Mouse (Mus musculus): ENCODE measurements at regions not wholly inside any gene's neighbourhood (a gene's known extent, or its start where the extent isn't known, plus 50 kb on each side); places are given as distances from the start of the nearest gene placed in this dataset.

DNA sequence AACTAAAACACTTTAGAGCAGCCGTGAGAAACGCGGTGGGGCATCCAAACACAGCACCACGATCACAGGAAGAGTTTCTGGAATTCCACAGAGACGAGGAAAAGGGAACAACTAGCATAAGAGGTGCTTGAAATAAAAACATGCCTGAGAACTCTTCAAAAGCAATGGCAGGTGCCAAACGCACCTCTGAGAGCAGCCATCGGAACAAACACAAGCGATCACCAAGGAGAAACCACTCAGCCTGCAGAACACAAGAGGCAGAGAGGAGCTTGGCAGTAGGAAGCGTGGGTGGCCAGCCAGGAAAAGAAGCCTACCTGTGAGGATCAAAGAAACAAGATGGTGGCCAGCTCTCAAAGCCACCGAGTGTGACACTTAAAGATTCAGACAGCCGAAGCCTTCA lies 190.2 kb upstream of the Fam19a5 start:
- Histone ChIP-seq H3K4me1 (replicated peaks) (peaks cover 6% of the 10 kb centered on the region; the same call in 1 of the 2 replicates), H3K4me2 (no peak overlapping the region), H3K9me3 (no peaks in the 10 kb centered on the region), H3K27me3 (no peaks in the 10 kb centered on the region), H3K4me3 (no peak overlapping the region), H3K36me3 (no peaks in the 10 kb centered on the region), H3K9ac (no peak overlapping the region), H3K27ac (replicated peaks) (no peak overlapping the region)
- ATAC-seq (ENCODE audit: low FRiP score, low read depth): no peak
- WGBS: 90% methylated on average over 11 of the region's 11 CpGs

DNA sequence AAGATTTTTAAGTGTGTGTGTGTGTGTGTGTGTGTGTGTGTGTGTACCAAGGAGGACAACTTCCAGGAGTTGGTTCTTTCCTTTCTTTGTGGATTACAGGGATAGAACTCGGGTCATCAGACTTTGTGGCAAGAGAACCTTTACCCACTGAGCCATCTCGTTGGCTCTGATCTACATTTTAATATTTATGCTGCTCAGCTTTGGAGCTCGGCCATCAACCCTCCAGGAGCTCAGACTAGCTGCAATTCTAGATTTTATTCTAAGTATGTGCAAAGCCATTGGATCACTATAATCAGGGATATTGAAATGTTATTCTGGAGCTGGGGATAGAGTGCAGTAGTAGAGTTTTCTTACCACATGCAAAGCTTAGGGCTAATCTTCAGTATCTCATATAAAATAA lies 183.6 kb upstream of the Fam19a5 start:
- Histone ChIP-seq H3K9ac (no peak overlapping the region), H3K27me3 (no peaks in the 10 kb centered on the region), H3K27ac (replicated peaks) (no peak overlapping the region), H3K4me3 (no peak overlapping the region), H3K4me2 (no peak overlapping the region), H3K9me3 (no peaks in the 10 kb centered on the region), H3K4me1 (replicated peaks) (no peaks in the 10 kb centered on the region), H3K36me3 (no peaks in the 10 kb centered on the region)
- WGBS: 74% methylated on average over 3 of the region's 3 CpGs
- no peak for ATAC-seq (ENCODE audit: low FRiP score, low read depth)

- Histone ChIP-seq H3K36me3 (no peaks in the 10 kb centered on the region), H3K4me3 (no peak overlapping the region), H3K4me1 (replicated peaks) (no peaks in the 10 kb centered on the region), H3K27me3 (no peaks in the 10 kb centered on the region), H3K9me3 (no peaks in the 10 kb centered on the region), H3K27ac (replicated peaks) (no peak overlapping the region), H3K4me2 (no peak overlapping the region), H3K9ac (no peak overlapping the region)
- no peak for ATAC-seq (ENCODE audit: low FRiP score, low read depth)
- WGBS: 52% methylated on average over 8 of the region's 8 CpGs
These were observed 178.3 kb upstream of the Fam19a5 start for GRCm38 (mm10) chr15:87365712-87366361.

GRCm38 (mm10) chr15:87367381-87367780 lies 176.7 kb upstream of the Fam19a5 start:
- Histone ChIP-seq H3K27me3 (no peaks in the 10 kb centered on the region), H3K4me3 (no peak overlapping the region), H3K36me3 (no peaks in the 10 kb centered on the region), H3K9me3 (no peaks in the 10 kb centered on the region), H3K27ac (replicated peaks) (no peak overlapping the region), H3K4me2 (no peak overlapping the region), H3K4me1 (replicated peaks) (no peaks in the 10 kb centered on the region), H3K9ac (no peak overlapping the region)
- no peak for ATAC-seq (ENCODE audit: low FRiP score, low read depth)
- 47% methylated on average over 5 of the region's 5 CpGs for WGBS

GRCm38 (mm10) chr15:87369381-87369780 lies 174.7 kb upstream of the Fam19a5 start:
- no peaks in the 10 kb centered on the region; the same call in 1 of the 2 replicates for H3K4me1 ChIP-seq (replicated peaks)
- H3K27me3 ChIP-seq: no peaks in the 10 kb centered on the region
- no peak overlapping the region for H3K4me2 ChIP-seq
- no peak for ATAC-seq (ENCODE audit: low FRiP score, low read depth)
- no peaks in the 10 kb centered on the region for H3K36me3 ChIP-seq
- H3K27ac ChIP-seq (replicated peaks): no peak overlapping the region
- H3K9ac ChIP-seq: no peak overlapping the region
- H3K4me3 ChIP-seq: no peak overlapping the region
- 92% methylated on average over 3 of the region's 3 CpGs for WGBS
- H3K9me3 ChIP-seq: no peaks in the 10 kb centered on the region

DNA sequence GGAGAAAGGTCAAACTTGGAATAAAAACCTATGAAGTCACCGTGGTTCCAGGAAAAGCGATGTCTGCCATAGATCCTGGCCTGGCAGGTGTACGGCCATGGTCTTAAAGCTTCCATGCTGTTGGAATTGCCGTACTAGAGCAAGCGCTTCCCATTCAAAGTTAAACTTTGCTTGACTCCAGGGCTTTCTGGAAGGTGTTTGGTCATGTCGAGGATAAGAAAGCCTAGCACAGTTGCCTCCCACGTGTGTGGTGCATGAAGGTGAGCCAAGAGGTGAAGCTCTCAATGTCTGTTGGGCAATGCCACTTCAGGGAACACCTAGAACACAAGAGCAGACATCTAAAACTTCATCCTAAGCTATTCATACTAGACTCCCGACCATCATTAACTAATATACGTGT lies 174.3 kb upstream of the Fam19a5 start:
- Histone ChIP-seq H3K4me2 (no peak overlapping the region), H3K9me3 (no peaks in the 10 kb centered on the region), H3K9ac (no peak overlapping the region), H3K27ac (replicated peaks) (no peak overlapping the region), H3K4me3 (no peak overlapping the region), H3K36me3 (no peaks in the 10 kb centered on the region), H3K27me3 (no peaks in the 10 kb centered on the region), H3K4me1 (replicated peaks) (no peaks in the 10 kb centered on the region; the same call in 1 of the 2 replicates)
- 92% methylated on average over 9 of the region's 9 CpGs for WGBS
- ATAC-seq (ENCODE audit: low FRiP score, low read depth): no peak

DNA sequence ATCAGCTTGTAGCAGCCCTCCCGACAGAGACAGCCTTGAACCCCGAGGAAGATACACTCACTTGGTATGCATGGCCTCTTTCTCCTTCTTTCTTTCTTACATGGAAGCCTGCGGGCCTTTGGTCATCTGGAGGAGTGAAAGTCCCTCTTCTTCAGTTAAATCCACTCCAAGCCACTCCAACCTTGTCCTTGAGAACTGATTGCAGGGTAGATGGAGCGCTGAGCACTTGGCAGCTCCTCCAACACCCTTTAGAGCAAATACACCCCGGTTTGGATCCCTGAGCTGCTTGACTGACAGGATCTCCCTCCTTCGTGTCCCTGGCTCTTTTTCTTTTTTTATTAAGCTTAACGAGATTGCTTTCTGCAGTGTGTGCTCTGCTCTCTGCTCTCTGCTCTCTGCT lies 173.3 kb upstream of the Fam19a5 start:
- Histone ChIP-seq H3K27ac (replicated peaks) (no peak overlapping the region), H3K9ac (no peak overlapping the region), H3K4me2 (no peak overlapping the region), H3K36me3 (no peaks in the 10 kb centered on the region), H3K27me3 (no peaks in the 10 kb centered on the region), H3K4me3 (no peak overlapping the region), H3K4me1 (replicated peaks) (peaks cover 6% of the 10 kb centered on the region; the same call in 1 of the 2 replicates), H3K9me3 (no peaks in the 10 kb centered on the region)
- no peak for ATAC-seq (ENCODE audit: low FRiP score, low read depth)
- 77% methylated on average over 7 of the region's 7 CpGs for WGBS

GRCm38 (mm10) chr15:87374670-87375069 lies 169.4 kb upstream of the Fam19a5 start:
- H3K9me3 ChIP-seq: no peaks in the 10 kb centered on the region
- peaks cover 6% of the 10 kb centered on the region; the same call in 1 of the 2 replicates for H3K4me1 ChIP-seq (replicated peaks)
- 67% methylated on average over 13 of the region's 13 CpGs for WGBS
- H3K4me2 ChIP-seq: 0 out of 2 replicates have a peak overlapping the region, but pooled peaks have one; percentile 2
- H3K27me3 ChIP-seq: no peaks in the 10 kb centered on the region
- H3K36me3 ChIP-seq: no peaks in the 10 kb centered on the region
- no peak for ATAC-seq (ENCODE audit: low FRiP score, low read depth)
- H3K9ac ChIP-seq: no peak overlapping the region
- peak overlapping the region; percentile 52 for H3K27ac ChIP-seq (replicated peaks)
- H3K4me3 ChIP-seq: no peak overlapping the region

DNA sequence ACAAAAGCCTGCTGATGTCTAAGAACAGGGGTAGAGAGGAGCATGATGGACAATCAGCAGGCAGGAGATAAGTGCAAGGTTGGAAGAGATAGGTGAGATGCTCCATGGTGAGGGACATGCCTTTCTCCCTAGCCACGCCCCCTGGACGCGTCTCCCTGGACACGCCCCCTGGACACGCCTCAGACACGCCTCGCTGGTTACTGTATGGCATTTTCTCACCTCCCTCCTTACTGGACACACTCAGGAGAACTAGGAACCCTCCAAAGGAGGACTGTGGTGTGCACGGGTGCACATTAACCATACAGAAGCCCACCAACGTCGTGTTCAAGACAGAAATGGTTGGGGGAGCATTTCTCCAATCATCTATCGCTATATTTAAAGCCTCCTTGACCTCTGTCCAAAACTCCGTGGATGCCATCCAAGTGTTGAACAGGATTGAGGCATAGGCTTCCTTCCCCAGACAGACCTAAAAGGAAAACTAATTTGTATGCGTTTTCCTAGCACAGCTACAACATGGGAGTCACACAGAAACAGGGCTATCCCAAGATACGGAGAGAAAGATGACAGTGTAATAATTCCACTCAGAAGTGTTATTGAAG lies 168.4 kb upstream of the Fam19a5 start:
- WGBS: 74% methylated on average over 14 of the region's 14 CpGs
- Histone ChIP-seq H3K4me3 (no peak overlapping the region), H3K9me3 (no peaks in the 10 kb centered on the region), H3K4me1 (replicated peaks) (peaks cover 6% of the 10 kb centered on the region; the same call in 1 of the 2 replicates), H3K4me2 (no peak overlapping the region), H3K36me3 (no peaks in the 10 kb centered on the region), H3K9ac (no peak overlapping the region), H3K27me3 (no peaks in the 10 kb centered on the region), H3K27ac (replicated peaks) (0 out of 2 replicates have a peak overlapping the region, but pooled peaks have one; percentile 52)
- no peak for ATAC-seq (ENCODE audit: low FRiP score, low read depth)

- no peak overlapping the region for H3K27ac ChIP-seq (replicated peaks)
- H3K4me2 ChIP-seq: no peak overlapping the region
- WGBS: 49% methylated on average over 6 of the region's 6 CpGs
- no peak for ATAC-seq (ENCODE audit: low FRiP score, low read depth)
- no peaks in the 10 kb centered on the region for H3K36me3 ChIP-seq
- H3K9ac ChIP-seq: no peak overlapping the region
- H3K27me3 ChIP-seq: no peaks in the 10 kb centered on the region; the same call in 1 of the 2 replicates
- peaks cover 12% of the 10 kb centered on the region for H3K4me1 ChIP-seq (replicated peaks)
- no peaks in the 10 kb centered on the region for H3K9me3 ChIP-seq
- no peak overlapping the region for H3K4me3 ChIP-seq
These were observed 160.4 kb upstream of the Fam19a5 start for GRCm38 (mm10) chr15:87383551-87384265.

DNA sequence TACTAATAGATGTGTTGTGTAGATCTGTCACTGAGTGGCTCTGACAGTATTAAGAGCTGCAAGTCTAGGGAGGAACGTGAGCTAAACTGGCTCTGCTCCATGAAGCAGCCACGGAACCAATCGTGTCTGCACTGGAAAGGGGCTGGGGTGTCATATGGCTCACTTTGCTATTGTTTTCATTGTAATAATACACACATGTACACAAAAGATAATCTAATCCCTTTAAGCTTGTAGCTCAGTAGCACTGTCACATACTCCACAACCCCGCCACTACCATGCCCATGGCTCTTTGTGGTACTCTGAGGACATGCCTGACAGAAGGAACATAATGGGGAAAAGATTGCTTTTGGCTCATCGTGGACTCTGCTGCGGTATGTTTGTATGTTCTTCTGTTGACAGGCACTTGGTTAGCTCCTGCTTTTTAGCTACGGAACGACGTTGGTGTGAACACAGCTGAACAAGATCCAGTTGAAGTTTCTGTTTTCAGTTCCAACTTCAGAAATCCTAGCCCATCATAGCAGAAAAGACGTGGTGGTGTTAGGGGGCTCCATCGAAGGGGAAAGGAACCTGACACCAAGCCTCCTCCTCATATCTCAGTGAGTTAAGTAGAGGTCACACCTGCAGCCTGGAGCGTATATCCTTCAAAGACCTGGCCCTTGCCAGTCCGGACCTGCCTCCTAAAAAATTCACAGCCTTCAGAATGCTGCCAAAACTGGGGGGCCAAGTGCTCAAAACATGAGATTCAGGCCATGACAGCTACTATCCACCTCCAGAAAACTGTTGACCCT lies 159.6 kb upstream of the Fam19a5 start:
- Histone ChIP-seq H3K9ac (no peak overlapping the region), H3K27me3 (no peaks in the 10 kb centered on the region; the same call in 1 of the 2 replicates), H3K36me3 (no peaks in the 10 kb centered on the region), H3K4me2 (no peak overlapping the region), H3K27ac (replicated peaks) (no peak overlapping the region), H3K4me3 (no peak overlapping the region), H3K9me3 (no peaks in the 10 kb centered on the region), H3K4me1 (replicated peaks) (peaks cover 12% of the 10 kb centered on the region)
- WGBS: 70% methylated on average over 13 of the region's 13 CpGs
- no peak for ATAC-seq (ENCODE audit: low FRiP score, low read depth)

Data from hindbrain, embryonic 15.5 days (tissue).